Mouse (Mus musculus): ENCODE data around the gene Lamb3. TPM values are rescaled to one million over a fixed set of nuclear protein-coding genes. Genes with fewer than 3 reads are reported as not detected.

The Lamb3 gene
- polyA plus RNA-seq, 1 experiment from 2014 or later: 0.97 TPM

- H3K4me1 ChIP-seq (ENCODE audit: control insufficient read depth, insufficient read depth, low read length): no peaks in the 10 kb centered on the region
- no peak for ATAC-seq (replicated peaks; ENCODE audit: insufficient number of reproducible peaks, low FRiP score, low TSS enrichment, low read depth)
- 72% methylated on average over 5 of the region's 5 CpGs for WGBS
Measured at GRCm38 (mm10) chr1:193211371-193211770, 3.9 kb downstream of the Lamb3 start.

DNA sequence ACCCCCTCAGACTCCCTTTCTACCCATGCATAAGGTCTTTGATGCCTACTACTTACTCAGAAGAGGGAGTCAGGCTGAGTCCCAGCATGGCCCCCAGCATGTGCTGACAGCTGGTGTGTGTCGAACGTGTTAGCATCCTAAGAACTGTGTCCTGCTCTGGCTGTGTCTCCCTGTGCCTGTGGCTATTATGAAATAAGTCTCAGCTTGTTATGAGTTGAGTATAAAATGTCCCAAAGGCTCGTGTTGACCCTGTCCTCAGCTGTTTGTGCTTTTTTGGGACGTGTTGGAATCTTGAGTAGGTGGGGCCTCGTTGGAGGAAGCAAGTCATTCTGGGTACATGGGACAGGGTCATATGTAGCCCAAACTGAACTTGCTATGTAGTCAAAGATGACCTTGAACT, 6.6 kb downstream of the Lamb3 start:
- ATAC-seq (replicated peaks; ENCODE audit: insufficient number of reproducible peaks, low FRiP score, low TSS enrichment, low read depth) (no peak), DNase-seq (ENCODE audit: low spot score) (no peak)
- no peak overlapping the region for H3K27ac ChIP-seq (replicated peaks; ENCODE audit: low read depth, low read length)
- H3K9ac ChIP-seq (replicated peaks; ENCODE audit: low read length): no peak overlapping the region
- no peaks in the 10 kb centered on the region for H3K27me3 ChIP-seq (ENCODE audit: control insufficient read depth, insufficient read depth, low read length)
- no peaks in the 10 kb centered on the region for H3K4me1 ChIP-seq (ENCODE audit: control insufficient read depth, insufficient read depth, low read length)
- 82% methylated on average over 5 of the region's 5 CpGs for WGBS
- no peak overlapping the region for H3K4me3 ChIP-seq (ENCODE audit: low read depth, low read length)
- no peak overlapping the region for H3K4me2 ChIP-seq (ENCODE audit: low read depth, low read length)
- no peaks in the 10 kb centered on the region for H3K36me3 ChIP-seq (replicated peaks; ENCODE audit: control insufficient read depth, insufficient read depth, low read depth, low read length)
- H3K9me3 ChIP-seq (replicated peaks; ENCODE audit: control insufficient read depth, low read length): no peaks in the 10 kb centered on the region

More at GRCm38 (mm10) chr1:193211371-193211770, 3.9 kb downstream of the Lamb3 start:
- no peaks in the 10 kb centered on the region for H3K36me3 ChIP-seq (replicated peaks; ENCODE audit: control insufficient read depth, insufficient read depth, low read depth, low read length)
- no peak overlapping the region for H3K9ac ChIP-seq (replicated peaks; ENCODE audit: low read length)
- H3K27me3 ChIP-seq (ENCODE audit: control insufficient read depth, insufficient read depth, low read length): no peaks in the 10 kb centered on the region
- no peak for DNase-seq (ENCODE audit: low spot score)
- H3K4me2 ChIP-seq (ENCODE audit: low read depth, low read length): no peak overlapping the region
- H3K27ac ChIP-seq (replicated peaks; ENCODE audit: low read depth, low read length): no peak overlapping the region
- no peak overlapping the region for H3K4me3 ChIP-seq (ENCODE audit: low read depth, low read length)
- H3K9me3 ChIP-seq (replicated peaks; ENCODE audit: control insufficient read depth, low read length): no peaks in the 10 kb centered on the region

GRCm38 (mm10) chr1:193216000-193216399, 8.5 kb downstream of the Lamb3 start:
- ATAC-seq (replicated peaks; ENCODE audit: insufficient number of reproducible peaks, low FRiP score, low TSS enrichment, low read depth): no peak
- H3K9me3 ChIP-seq (replicated peaks; ENCODE audit: control insufficient read depth, low read length): no peaks in the 10 kb centered on the region
- 70% methylated on average over 3 of the region's 3 CpGs for WGBS
- H3K4me2 ChIP-seq (ENCODE audit: low read depth, low read length): no peak overlapping the region
- no peak overlapping the region for H3K9ac ChIP-seq (replicated peaks; ENCODE audit: low read length)
- no peaks in the 10 kb centered on the region for H3K4me1 ChIP-seq (ENCODE audit: control insufficient read depth, insufficient read depth, low read length)
- DNase-seq (ENCODE audit: low spot score): no peak
- H3K36me3 ChIP-seq (replicated peaks; ENCODE audit: control insufficient read depth, insufficient read depth, low read depth, low read length): no peaks in the 10 kb centered on the region
- H3K4me3 ChIP-seq (ENCODE audit: low read depth, low read length): no peak overlapping the region
- no peak overlapping the region for H3K27ac ChIP-seq (replicated peaks; ENCODE audit: low read depth, low read length)
- no peaks in the 10 kb centered on the region for H3K27me3 ChIP-seq (ENCODE audit: control insufficient read depth, insufficient read depth, low read length)

GRCm38 (mm10) chr1:193220408-193220807, 12.9 kb downstream of the Lamb3 start:
- 62% methylated on average over 5 of the region's 5 CpGs for WGBS
- Histone ChIP-seq H3K27me3 (ENCODE audit: control insufficient read depth, insufficient read depth, low read length) (no peaks in the 10 kb centered on the region), H3K36me3 (replicated peaks; ENCODE audit: control insufficient read depth, insufficient read depth, low read depth, low read length) (no peaks in the 10 kb centered on the region), H3K4me1 (ENCODE audit: control insufficient read depth, insufficient read depth, low read length) (no peaks in the 10 kb centered on the region), H3K9ac (replicated peaks; ENCODE audit: low read length) (no peak overlapping the region), H3K27ac (replicated peaks; ENCODE audit: low read depth, low read length) (no peak overlapping the region), H3K4me2 (ENCODE audit: low read depth, low read length) (no peak overlapping the region), H3K9me3 (replicated peaks; ENCODE audit: control insufficient read depth, low read length) (no peaks in the 10 kb centered on the region), H3K4me3 (ENCODE audit: low read depth, low read length) (no peak overlapping the region)
- ATAC-seq (replicated peaks; ENCODE audit: insufficient number of reproducible peaks, low FRiP score, low TSS enrichment, low read depth) (no peak), DNase-seq (ENCODE audit: low spot score) (no peak)

DNA sequence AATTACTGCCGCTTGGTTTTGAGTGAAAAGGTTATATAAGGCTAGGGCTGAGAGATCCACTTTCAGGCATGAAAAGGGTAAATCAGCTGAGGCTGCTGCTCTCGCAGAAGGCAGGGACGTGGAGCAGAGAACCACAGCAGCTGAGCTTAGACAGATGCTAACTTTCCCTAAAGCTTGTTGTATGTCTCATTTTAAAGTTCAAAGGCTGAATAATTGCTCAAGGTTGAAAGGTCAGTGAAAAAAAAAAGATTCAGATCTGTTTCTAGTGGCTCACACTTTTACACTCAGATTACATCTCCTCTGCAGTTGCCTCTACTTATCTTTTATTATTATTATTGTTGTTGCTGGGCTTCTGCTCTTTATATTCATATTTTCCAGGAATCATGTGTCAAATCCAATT, 18.0 kb downstream of the Lamb3 start:
- no peak overlapping the region for H3K27ac ChIP-seq (replicated peaks; ENCODE audit: low read depth, low read length)
- H3K9ac ChIP-seq (replicated peaks; ENCODE audit: low read length): no peak overlapping the region
- peak; percentile 34 for DNase-seq (ENCODE audit: low spot score)
- no peaks in the 10 kb centered on the region for H3K9me3 ChIP-seq (replicated peaks; ENCODE audit: control insufficient read depth, low read length)
- no peak overlapping the region for H3K4me2 ChIP-seq (ENCODE audit: low read depth, low read length)
- H3K4me1 ChIP-seq (ENCODE audit: control insufficient read depth, insufficient read depth, low read length): no peaks in the 10 kb centered on the region
- WGBS: 14% methylated on average over 3 of the region's 3 CpGs
- H3K36me3 ChIP-seq (replicated peaks; ENCODE audit: control insufficient read depth, insufficient read depth, low read depth, low read length): no peaks in the 10 kb centered on the region
- no peak for ATAC-seq (replicated peaks; ENCODE audit: insufficient number of reproducible peaks, low FRiP score, low TSS enrichment, low read depth)
- H3K27me3 ChIP-seq (ENCODE audit: control insufficient read depth, insufficient read depth, low read length): no peaks in the 10 kb centered on the region
- H3K4me3 ChIP-seq (ENCODE audit: low read depth, low read length): no peak overlapping the region

DNA sequence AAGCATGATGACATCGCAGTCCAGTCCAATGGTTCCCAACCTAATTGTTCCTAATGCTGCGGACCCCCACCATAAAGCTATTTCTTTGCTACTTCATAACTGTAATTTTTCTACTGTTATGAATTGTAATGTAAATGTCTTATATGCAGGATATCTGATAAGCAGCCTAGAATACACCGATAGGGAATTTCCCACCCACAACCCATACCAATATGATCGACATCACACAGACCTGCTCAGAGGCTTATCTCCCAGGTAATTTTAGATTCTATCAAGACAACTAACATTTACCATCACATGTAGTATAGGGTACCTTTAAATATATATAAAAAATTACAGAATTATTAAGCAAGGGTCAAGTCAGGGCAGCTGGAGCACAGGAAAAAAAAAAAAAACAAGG, 18.6 kb downstream of the Lamb3 start:
- H3K4me2 ChIP-seq (ENCODE audit: low read depth, low read length): no peak overlapping the region
- H3K4me3 ChIP-seq (ENCODE audit: low read depth, low read length): no peak overlapping the region
- no peaks in the 10 kb centered on the region for H3K36me3 ChIP-seq (replicated peaks; ENCODE audit: control insufficient read depth, insufficient read depth, low read depth, low read length)
- no peak overlapping the region for H3K9ac ChIP-seq (replicated peaks; ENCODE audit: low read length)
- no peak for DNase-seq (ENCODE audit: low spot score)
- 90% methylated on average over 4 of the region's 4 CpGs for WGBS
- H3K4me1 ChIP-seq (ENCODE audit: control insufficient read depth, insufficient read depth, low read length): no peaks in the 10 kb centered on the region
- H3K27ac ChIP-seq (replicated peaks; ENCODE audit: low read depth, low read length): no peak overlapping the region
- no peak for ATAC-seq (replicated peaks; ENCODE audit: insufficient number of reproducible peaks, low FRiP score, low TSS enrichment, low read depth)
- H3K9me3 ChIP-seq (replicated peaks; ENCODE audit: control insufficient read depth, low read length): no peaks in the 10 kb centered on the region
- H3K27me3 ChIP-seq (ENCODE audit: control insufficient read depth, insufficient read depth, low read length): no peaks in the 10 kb centered on the region

GRCm38 (mm10) chr1:193226724-193227522, 19.4 kb downstream of the Lamb3 start:
- WGBS: 44% methylated on average over 7 of the region's 7 CpGs
- Histone ChIP-seq H3K9me3 (replicated peaks; ENCODE audit: control insufficient read depth, low read length) (no peaks in the 10 kb centered on the region), H3K4me2 (ENCODE audit: low read depth, low read length) (no peak overlapping the region), H3K4me1 (ENCODE audit: control insufficient read depth, insufficient read depth, low read length) (no peaks in the 10 kb centered on the region), H3K36me3 (replicated peaks; ENCODE audit: control insufficient read depth, insufficient read depth, low read depth, low read length) (no peaks in the 10 kb centered on the region), H3K27ac (replicated peaks; ENCODE audit: low read depth, low read length) (no peak overlapping the region), H3K27me3 (ENCODE audit: control insufficient read depth, insufficient read depth, low read length) (no peaks in the 10 kb centered on the region), H3K9ac (replicated peaks; ENCODE audit: low read length) (no peak overlapping the region), H3K4me3 (ENCODE audit: low read depth, low read length) (no peak overlapping the region)
- ATAC-seq (replicated peaks; ENCODE audit: insufficient number of reproducible peaks, low FRiP score, low TSS enrichment, low read depth) (no peak), DNase-seq (ENCODE audit: low spot score) (peak; percentile 14)

DNA sequence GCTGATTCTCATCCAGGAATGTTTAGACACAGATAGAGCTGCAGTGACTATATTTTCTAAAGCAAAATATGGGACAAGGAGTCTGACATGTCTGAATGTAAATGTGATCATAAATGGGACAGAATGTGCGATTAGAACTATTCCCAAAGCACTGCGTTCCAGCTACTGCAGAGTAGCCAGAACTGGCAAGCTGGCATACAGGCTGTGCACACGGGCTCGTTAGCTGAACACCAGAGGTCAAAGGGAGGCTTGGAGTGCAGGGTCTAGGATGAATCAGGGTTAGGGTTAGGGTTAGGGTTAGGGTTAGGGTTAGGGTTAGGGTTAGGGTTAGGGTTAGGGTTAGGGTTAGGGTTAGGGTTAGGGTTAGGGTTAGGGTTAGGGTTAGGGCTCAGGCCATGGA, 20.0 kb downstream of the Lamb3 start:
- Histone ChIP-seq H3K27me3 (ENCODE audit: control insufficient read depth, insufficient read depth, low read length) (no peaks in the 10 kb centered on the region), H3K4me3 (ENCODE audit: low read depth, low read length) (no peak overlapping the region), H3K4me2 (ENCODE audit: low read depth, low read length) (no peak overlapping the region), H3K36me3 (replicated peaks; ENCODE audit: control insufficient read depth, insufficient read depth, low read depth, low read length) (no peaks in the 10 kb centered on the region), H3K9ac (replicated peaks; ENCODE audit: low read length) (no peak overlapping the region), H3K27ac (replicated peaks; ENCODE audit: low read depth, low read length) (no peak overlapping the region), H3K9me3 (replicated peaks; ENCODE audit: control insufficient read depth, low read length) (no peaks in the 10 kb centered on the region), H3K4me1 (ENCODE audit: control insufficient read depth, insufficient read depth, low read length) (no peaks in the 10 kb centered on the region)
- 56% methylated on average over 4 of the region's 4 CpGs for WGBS
- DNase-seq (ENCODE audit: low spot score) (no peak), ATAC-seq (replicated peaks; ENCODE audit: insufficient number of reproducible peaks, low FRiP score, low TSS enrichment, low read depth) (no peak)

Data from embryonic facial prominence, embryonic 11.5 days (tissue).